Mouse (Mus musculus) embryo, embryonic 9.5 days (tissue): ENCODE results near the gene Brd3.

Source experiments
- DNase-seq: peaks from one replicate; pipeline ENCODE4 v3.0.0-alpha.2; 2017; ENCODE audit errors: extremely low spot score

Gene Brd3

GRCm38 (mm10) chr2:27426855-27427457, 80.5 kb downstream of the Brd3 start, which contains the start of gene Vav2:
Vav2 (minus strand) TSS chr2:27427033.
- peak; percentile 97 for DNase-seq

GRCm38 (mm10) chr2:27426406-27426854, 81.0 kb downstream of the Brd3 start:
- no peak for DNase-seq

GRCm38 (mm10) chr2:27425751-27426405, 81.6 kb downstream of the Brd3 start:
- DNase-seq: peak; percentile 68

- DNase-seq: peak; percentile 82
Observed at GRCm38 (mm10) chr2:27425161-27425611, 82.3 kb downstream of the Brd3 start.

GRCm38 (mm10) chr2:27423596-27423995, 83.9 kb downstream of the Brd3 start:
- no peak for DNase-seq

GRCm38 (mm10) chr2:27421293-27422068, 86.0 kb downstream of the Brd3 start:
- DNase-seq: no peak

GRCm38 (mm10) chr2:27418577-27419070, 88.8 kb downstream of the Brd3 start:
- DNase-seq: no peak

- no peak for DNase-seq
Observed at GRCm38 (mm10) chr2:27417648-27418153, 89.8 kb downstream of the Brd3 start.

GRCm38 (mm10) chr2:27416425-27416824, 91.0 kb downstream of the Brd3 start:
- DNase-seq: no peak

GRCm38 (mm10) chr2:27415060-27415783, 92.2 kb downstream of the Brd3 start:
- no peak for DNase-seq

- DNase-seq: peak; percentile 34
Observed at GRCm38 (mm10) chr2:27413936-27414657, 93.4 kb downstream of the Brd3 start.

GRCm38 (mm10) chr2:27413582-27413935, 93.9 kb downstream of the Brd3 start:
- no peak for DNase-seq

- DNase-seq: no peak
Observed at GRCm38 (mm10) chr2:27412245-27412800, 95.1 kb downstream of the Brd3 start.

GRCm38 (mm10) chr2:27411688-27412174, 95.7 kb downstream of the Brd3 start:
- peak; percentile 65 for DNase-seq

GRCm38 (mm10) chr2:27410518-27411140, 96.8 kb downstream of the Brd3 start:
- no peak for DNase-seq

GRCm38 (mm10) chr2:27408194-27408593, 99.3 kb downstream of the Brd3 start:
- DNase-seq: no peak

GRCm38 (mm10) chr2:27406928-27407327, 100.5 kb downstream of the Brd3 start:
- no peak for DNase-seq

GRCm38 (mm10) chr2:27405094-27405884, 102.2 kb downstream of the Brd3 start:
- DNase-seq: no peak
